Mouse (Mus musculus) heart, postnatal 25 days (tissue): ENCODE results near the gene Trappc12. TPM values are rescaled to one million over a fixed set of nuclear protein-coding genes. Genes with fewer than 3 reads are reported as not detected.

Source experiments
- DNase-seq: peaks from one replicate; pipeline ENCODE4 v3.0.0; 2022; ENCODE audit warnings: low spot score
- intact Hi-C: fragments of 180-260 bp; cut with DNase I; formaldehyde crosslinking; loops from one replicate; pipeline ENCODE4 v1.15.1; 2025
- microRNA-seq: library from miRNA; unstranded; fragments of <30 nt; microRNA quantifications from one replicate; pipeline ENCODE4 v1.2.0, GENCODE M21; 2022
- total RNA-seq, 2 experiments: library from RNA; stranded (reverse); gene quantifications; 2 replicates each; pipeline ENCODE4 v1.2.3; 2021

The Trappc12 gene
- total RNA-seq, 2 experiments from 2014 or later = 19.4 to 21.5 TPM

- no peak for DNase-seq
- intact Hi-C loops = no loop called here
These were observed 55.5 kb downstream of the Trappc12 start for GRCm38 (mm10) chr12:28694776-28695175.

- intact Hi-C loops = no loop called here
- no peak for DNase-seq
These were observed 56.0 kb downstream of the Trappc12 start for GRCm38 (mm10) chr12:28694231-28694630.

- no peak for DNase-seq
- intact Hi-C loops = no loop called here
These were observed 56.5 kb downstream of the Trappc12 start for GRCm38 (mm10) chr12:28693738-28694137.

DNA sequence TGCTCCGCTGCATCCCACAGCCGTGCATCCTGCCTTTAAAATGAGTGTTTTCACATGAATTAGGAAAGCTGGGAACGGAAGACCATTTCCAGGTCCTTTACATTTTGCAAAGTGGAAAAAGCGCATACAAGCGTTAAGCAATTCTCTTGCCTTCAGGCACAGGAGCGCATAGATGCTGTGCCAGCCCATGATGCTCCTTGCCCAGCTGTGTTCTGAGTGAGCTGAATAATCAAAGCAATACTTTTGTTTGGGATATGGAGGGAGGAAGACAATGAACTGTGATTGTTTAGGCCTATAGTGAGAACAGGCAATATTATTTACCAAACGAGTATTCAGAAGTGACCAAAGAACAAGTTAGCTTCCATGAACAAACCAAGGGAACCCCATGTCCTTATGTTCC is 59.5 kb downstream of the Trappc12 start:
- intact Hi-C loops = no loop called here
- no peak for DNase-seq

DNA sequence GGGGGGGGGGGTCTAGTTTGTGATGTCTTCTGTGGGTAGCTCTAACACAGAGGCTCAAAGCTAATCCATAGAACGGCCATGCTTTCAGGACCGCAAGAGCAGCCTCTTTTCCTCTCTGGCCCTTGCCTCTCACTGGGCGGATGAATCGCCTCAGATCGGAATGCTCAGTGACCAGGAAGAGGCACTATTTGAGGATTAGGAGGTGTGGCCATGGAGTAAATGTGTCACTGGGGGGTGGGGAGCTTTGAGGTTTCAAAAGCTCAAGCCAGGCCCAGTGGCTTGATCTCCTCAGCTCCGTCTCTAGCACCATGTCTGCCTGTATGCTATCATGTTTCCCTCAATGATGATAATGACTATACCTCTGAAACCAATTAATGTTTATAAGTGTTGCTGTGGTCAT is 61.3 kb downstream of the Trappc12 start:
- no peak for DNase-seq
- intact Hi-C loops = no loop called here

- intact Hi-C loops = no loop called here
- DNase-seq = no peak
These were observed 63.9 kb downstream of the Trappc12 start for GRCm38 (mm10) chr12:28686199-28686879.

DNA sequence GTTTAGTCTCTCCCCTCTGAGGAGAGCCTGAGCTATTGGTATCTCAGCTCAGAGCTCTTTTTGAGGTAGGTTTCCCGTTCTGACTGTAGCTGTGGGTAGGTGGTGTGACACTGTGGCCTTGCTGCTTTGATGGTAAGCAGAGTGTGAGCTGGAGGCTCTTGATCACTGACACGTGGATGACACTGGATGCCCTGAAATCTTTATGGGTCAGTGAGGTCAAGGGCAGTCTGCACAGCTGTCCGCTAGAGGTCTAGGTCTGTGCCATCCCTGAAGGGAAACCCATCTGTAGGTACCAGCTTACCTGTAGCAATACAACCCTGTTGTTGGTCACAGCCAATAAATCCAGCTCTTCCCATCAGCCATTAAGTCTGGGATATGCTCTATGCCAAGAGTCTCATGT is 64.5 kb downstream of the Trappc12 start:
- intact Hi-C loops = no loop called here
- DNase-seq = no peak

DNA sequence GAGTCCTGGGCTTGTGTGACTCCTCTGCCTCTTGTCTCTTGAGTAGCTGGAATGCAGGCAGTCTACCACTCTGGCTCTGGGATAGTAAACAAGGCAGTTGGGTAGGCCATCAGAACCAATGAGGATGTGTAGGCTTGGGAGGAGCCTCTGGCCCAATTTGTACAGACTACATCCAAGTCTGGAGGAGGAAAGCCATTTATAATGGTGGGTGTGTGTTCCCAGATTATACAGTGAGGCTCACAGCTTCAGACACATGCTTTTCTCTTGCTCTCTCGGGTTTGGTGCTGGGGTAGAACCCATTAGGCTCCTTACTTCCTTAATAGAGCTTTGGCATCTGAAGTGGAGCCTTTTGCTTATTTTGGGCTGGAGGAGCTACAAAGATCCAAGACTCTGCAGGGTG is 65.6 kb downstream of the Trappc12 start:
- DNase-seq = no peak
- intact Hi-C loops = no loop called here

DNA sequence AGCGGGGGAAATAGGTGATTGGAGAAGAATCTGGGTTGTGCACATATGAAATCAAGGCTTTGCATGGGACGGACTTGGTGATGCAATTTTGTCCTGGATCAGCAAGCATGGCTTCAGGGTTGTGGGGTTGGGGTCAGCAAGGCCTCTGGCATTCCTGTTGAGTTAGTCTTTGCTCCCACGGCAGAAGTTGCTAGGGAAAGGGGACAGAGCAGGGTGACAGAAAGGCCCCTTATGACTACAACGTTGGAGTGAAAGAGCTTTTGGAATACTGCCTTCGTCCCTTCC is 74.4 kb downstream of the Trappc12 start:
- intact Hi-C loops = loop anchor here (2.0 kb wide), 1 partner anchor 39 kb away; no protein-coding TSS in a partner anchor
- no peak for DNase-seq

- intact Hi-C loops = loop anchor here (2.0 kb wide), 1 partner anchor 39 kb away; no protein-coding TSS in a partner anchor
- peak; percentile 55 for DNase-seq
These were observed 74.9 kb downstream of the Trappc12 start, which contains the start of gene Adi1 for GRCm38 (mm10) chr12:28675121-28675924. Gene Adi1, plus strand, starts transcription at chr12:28675231.

DNA sequence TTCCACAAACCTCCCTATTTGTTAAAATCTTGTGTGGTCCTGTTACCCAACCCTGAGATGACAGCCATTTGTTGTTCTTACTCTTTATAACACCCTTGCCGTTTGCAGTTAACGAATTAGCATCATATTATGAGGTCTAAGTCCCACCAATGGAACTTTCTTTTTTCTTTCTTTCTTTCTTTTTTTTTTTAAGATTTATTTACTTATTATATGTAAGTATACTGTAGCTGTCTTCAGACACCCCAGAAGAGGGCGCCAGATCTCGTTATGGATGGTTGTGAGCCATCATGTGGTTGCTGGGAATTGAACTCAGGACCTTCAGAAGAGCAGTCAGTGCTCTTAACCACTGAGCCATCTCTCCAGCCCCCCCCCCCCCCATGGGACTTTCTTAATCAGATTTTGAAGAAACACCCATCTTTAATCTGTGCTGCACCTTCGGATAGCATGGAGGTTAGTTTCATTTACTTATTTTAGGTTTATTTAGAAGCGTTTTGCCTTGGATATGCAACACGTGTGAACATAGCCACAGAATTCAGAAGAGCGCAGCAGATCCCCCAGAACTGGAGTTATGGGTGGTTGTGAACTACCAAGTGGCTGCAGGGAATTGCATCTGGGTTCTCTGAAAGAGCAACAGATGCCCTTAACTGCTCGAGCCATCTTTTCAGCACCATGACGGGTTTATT is 76.1 kb downstream of the Trappc12 start:
- intact Hi-C loops = loop anchor here (2.0 kb wide), 1 partner anchor 37 kb away; no protein-coding TSS in a partner anchor
- DNase-seq = no peak

GRCm38 (mm10) chr12:28667287-28667686 is 83.0 kb downstream of the Trappc12 start:
- intact Hi-C loops = no loop called here
- DNase-seq = no peak

GRCm38 (mm10) chr12:28666734-28667133 is 83.5 kb downstream of the Trappc12 start:
- intact Hi-C loops = no loop called here
- DNase-seq = no peak

DNA sequence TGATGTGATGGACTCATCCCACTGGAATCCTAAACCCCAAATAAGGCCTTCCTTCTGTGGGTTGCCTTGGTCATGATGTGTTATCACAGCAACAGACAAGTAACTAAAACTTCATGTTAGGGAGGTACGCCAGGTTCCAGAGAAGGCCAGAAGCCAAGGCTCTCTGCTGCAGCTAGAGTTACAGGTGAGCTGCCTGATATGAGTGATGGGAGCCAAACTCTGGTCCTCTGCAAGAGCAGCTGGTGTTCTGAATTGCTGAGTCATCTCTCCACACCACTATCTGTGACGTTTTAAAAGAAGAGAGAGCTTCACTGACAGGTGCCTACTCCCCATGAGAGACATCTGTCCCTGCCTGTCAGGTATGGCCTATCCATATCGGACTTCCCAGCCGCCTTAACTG is 87.6 kb downstream of the Trappc12 start:
- intact Hi-C loops = no loop called here
- DNase-seq = no peak

GRCm38 (mm10) chr12:28649141-28650110 is 100.8 kb downstream of the Trappc12 start, which contains the start of gene Rnaseh1:
Gene Rnaseh1, plus strand, starts transcription at chr12:28649602.
- intact Hi-C loops = loop anchor here (5.0 kb wide), 1 partner anchor 103 kb away; the partner anchor contains the start of genes Eipr1 and Trappc12
- DNase-seq = peak; percentile 72

Small RNAs within 50 kb of the gene (microRNA-seq; reads per million reads assigned to microRNA genes)
- not detected for gene Mir6937

Other genes with a start within 250 kb of the Trappc12 start
- not detected for gene Dcdc2c, start 198.1 kb downstream of the Trappc12 start, total RNA-seq
- gene Allc, start 167.9 kb downstream of the Trappc12 start, total RNA-seq = not detected
- 10 to 100 TPM; 14.7 to 21.4 TPM for gene Colec11, start 127.1 kb downstream of the Trappc12 start, total RNA-seq
- gene Rps7, start 114.5 kb downstream of the Trappc12 start, total RNA-seq = 100 to 1,000 TPM; 289 to 342 TPM
- 1 to 10 TPM; 7.1 to 8.2 TPM for gene Rnaseh1, start 100.9 kb downstream of the Trappc12 start, total RNA-seq
- 10 to 100 TPM; 41.0 to 43.8 TPM for gene Adi1, start 75.2 kb downstream of the Trappc12 start, total RNA-seq
- gene Eipr1, start 1.3 kb upstream of the Trappc12 start, total RNA-seq = 1 to 10 TPM; 8.5 to 9.4 TPM